Mouse (Mus musculus): ENCODE measurements around the gene Pars2. TPM values are rescaled to one million over a fixed set of nuclear protein-coding genes. Genes with fewer than 3 reads are reported as not detected.

The Pars2 gene
- 1 to 10 TPM; 1.7 to 1.8 TPM for total RNA-seq (2021)
- long read RNA-seq, experiment 1, partial matches to known transcripts, result 0 of 4 reads
- long read RNA-seq, experiment 1, other reads (novel, unspliced or antisense), result 1 of 4 reads
- long read RNA-seq, experiment 2, partial matches to known transcripts, result 0 of 4 reads
- long read RNA-seq, experiment 2, other reads (novel, unspliced or antisense), result 1 of 4 reads

DNA sequence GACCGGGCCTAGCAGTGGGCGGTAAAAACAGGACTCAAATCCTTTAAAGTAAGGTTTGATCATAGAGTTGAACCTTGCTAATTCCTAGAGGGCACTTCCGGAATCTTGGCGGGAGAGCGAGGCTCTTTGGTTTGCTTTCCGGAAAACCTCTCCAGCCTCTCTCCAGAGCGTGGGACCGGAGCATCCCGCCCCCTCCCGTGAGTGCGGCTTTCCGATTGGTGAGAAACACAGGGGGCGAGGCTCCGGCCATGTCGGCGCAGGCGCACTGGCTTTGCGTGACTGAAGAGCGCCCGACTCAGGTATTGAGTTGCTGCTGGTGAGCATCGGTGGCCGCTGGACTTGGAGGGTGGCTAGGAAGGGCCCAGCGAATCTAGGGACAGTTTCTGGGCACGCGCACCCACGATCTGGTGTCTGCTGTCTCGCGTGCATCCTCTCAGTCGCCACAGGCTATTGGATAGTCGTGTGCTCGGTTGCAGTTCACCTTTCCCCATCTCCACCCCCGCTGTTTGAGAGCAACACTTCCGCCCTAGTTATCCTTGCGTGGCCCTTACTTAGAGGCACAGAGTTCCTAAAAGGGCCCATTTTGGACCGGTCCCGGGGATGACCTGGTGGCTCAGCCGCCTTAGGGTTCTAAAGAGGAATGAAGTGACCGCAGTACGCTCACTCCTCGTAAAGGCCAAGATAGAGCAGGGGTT lies at the start of gene Pars2:
Gene Pars2, plus strand, starts transcription at position 237 of the 695 bp plus-strand sequence.
- peak; percentile 96 for DNase-seq

DNA sequence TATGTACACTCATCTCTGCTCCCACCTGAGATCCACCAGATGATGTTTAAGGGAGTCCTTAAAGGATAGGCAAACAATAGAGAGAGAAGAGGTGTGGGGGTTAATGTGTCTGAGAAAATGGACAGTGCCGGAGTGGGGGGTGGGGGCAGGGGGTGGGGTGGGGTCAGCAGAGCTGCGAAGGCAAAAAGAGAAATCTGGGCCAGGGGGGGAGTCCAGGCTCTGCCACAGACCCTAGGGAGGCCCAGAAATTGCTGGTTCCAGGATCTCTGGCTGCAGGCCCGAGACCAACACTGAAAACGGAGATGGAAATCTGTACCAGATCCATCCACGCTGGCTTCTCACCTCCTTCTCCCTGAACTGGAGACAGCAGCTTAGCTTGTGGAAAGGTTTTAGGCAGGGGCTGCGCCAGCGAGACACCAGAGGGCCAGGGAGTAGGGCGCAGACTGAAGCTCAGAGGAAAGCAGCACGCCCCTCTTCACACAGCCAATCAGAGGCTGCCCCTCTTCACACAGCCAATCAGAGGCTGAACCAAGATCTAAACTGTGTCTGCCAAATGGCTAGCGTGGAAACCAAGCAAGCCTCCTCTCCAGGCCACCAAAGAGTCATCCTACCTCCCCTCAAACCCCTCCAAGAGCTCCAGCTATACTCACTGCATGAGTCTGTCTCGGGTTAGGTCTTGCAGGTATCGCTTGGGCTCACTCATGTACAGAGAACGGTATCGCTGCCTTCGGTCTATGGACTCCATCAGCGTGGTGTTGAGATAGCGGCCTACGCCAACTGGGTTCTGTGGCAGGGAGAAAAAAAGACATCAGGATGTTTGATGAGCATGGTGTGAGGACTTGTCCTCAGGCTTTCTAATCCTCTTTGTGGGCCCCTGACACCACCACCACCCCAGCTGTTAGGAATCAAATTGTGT lies 44.0 kb upstream of the Pars2 start:
- no peak for DNase-seq

- DNase-seq, result no peak
These were observed 43.0 kb upstream of the Pars2 start for GRCm38 (mm10) chr4:106607905-106608304.

- no peak for DNase-seq
These were observed 37.8 kb upstream of the Pars2 start for GRCm38 (mm10) chr4:106613105-106613504.

DNA sequence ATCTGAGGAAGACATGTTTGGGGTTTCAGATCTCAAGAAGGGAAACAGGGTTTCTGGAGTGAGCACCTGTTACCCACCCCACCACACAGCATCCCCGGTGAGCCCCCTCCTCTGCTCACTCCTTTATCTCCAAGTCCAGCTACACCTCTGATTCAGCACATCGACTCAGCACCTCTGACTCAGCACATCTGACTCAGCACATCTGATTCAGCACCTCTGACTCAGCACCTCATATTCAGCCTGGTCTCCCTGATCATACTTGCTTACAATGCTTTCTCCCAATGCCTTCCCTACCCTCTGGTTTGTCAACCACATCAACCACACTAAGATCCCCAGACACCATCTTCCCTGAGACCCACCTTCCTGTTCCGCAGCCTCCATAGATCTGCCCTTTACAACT lies 37.3 kb upstream of the Pars2 start:
- no peak for DNase-seq

DNA sequence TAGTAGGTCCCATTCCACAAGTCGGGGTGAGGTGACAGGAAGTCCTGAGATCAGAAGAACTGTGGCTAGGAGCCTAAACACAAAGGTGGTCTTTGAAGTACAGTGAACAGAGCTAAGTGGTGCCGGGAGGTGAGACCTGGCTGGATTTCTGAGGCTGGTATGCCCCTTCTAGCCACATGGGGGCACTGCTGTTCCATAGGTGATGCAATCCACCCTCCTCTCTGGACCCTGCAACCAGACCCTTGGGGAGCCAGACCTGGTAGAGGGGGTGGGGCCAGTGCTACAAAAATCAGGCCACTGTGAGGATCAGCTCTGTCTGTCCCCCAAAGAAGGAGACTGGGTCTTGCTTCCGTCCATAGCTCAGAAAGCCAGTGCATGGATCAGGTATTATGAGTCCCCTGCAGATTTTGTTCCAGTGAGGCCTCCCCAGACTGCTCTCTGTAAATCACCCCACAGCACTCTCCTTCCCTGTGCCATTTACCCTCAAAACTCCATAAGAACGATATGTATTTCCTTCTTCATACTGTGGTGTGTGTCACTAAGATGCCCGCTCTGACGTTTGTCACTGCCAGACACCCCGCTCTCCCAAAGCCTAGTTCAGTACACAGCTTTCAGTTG lies 36.6 kb upstream of the Pars2 start:
- DNase-seq, result peak; percentile 38

DNA sequence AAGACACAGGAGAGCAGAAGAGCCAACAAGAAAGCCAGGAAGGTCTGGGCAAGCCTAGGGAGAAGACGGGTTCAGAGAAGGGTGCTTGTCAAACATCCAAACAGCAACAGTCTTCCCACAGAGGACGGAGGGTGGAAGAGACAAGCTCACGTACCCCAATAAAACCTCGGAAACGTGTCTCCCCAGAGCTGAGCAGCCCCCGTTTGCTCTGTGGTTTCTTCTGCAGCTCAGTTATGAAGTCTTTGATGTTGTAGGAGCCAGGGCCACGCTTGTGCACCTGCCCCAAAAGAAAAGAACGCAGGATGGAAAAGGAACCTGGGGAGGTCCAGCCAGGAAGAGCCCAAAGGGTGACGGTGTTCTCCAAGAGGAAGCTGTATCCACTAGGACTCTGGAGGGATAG lies 36.0 kb upstream of the Pars2 start:
- DNase-seq, result no peak

DNA sequence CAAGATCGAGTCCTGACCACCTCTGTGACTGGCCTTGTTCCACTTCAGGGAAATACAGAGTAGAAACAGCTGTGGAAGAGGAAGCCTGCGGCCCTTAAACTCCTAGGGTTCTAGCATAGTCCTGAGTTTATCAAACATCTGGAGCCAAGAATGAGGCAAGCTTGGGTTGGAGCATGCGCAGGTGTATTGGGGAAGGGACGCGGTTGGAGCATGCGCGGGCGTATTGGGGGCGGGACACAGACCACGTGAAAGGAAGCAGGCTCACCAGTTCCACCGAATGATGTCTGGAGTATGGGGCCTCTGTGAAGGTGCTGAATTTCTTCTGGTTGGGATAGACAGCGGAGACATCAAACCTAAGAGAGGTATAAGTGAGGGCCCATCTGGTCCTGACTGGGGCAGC lies 35.2 kb upstream of the Pars2 start:
- no peak for DNase-seq

DNA sequence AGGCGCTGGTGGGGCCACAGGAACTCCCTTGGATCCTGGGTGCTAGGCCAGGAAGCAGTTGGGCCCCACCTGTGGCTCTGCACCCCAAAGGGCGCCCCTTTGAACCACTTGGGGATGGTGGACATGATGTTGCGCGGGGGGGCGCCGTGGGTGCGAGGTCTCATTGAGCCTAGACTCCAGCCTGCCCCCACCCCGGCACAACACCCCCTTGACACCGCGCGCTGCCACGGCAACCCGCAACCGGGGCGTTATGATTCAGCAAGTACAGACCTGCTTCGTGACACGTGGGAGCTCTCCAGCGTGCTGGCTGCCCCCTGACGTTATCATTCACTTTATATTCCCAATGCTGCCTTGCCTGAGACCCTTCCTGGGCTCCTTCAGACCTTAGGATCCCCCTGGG lies 33.8 kb upstream of the Pars2 start, which contains the start of gene Lexm:
Gene Lexm, minus strand, starts transcription at position 186 of the 400 bp plus-strand sequence.
- no peak for DNase-seq

- no peak for DNase-seq
These were observed 32.0 kb upstream of the Pars2 start for GRCm38 (mm10) chr4:106618898-106619297.

DNA sequence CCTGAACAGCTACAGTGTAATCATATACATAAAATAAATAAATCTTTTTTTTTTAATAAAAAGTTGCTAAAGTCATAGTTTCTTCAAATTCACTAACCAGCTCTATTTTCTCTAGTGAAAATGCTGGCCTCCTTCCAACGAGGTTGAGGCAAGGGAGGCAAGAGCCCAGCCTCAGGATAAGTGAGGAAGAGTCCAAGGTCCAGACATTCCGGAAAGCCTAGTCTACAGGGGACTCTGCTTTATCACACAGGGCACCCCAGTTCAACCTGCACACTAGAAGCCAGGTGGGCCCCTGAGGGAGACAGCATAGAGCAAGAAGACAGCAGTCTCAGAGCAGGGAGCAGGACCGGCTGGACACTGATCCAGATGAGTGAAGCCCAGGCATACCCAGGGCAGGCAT lies 29.4 kb upstream of the Pars2 start:
- DNase-seq, result no peak

DNA sequence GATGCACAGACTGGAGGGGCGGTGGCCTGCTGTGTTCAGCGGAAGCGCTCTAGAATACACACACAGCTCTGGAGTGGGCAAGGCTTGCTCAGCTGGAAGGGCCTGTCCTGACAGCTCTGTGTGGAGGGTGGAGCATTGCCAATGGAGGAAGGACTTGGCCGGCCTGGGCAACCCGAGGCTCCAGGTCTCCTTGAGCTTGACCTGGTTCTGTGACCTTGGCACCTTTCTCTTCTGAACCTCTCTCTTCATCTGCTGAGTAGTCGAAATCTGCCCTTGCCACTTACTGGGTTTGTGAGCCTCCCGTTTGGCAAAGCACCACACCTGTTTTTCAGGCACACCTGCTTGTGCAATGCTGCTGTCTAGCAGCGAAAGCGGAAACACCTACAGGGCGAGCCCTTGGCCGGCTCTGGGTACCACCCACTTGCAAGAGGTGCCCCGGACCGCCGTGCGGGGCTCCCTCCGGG lies 28.8 kb upstream of the Pars2 start, which contains the start of gene Ttc22:
Gene Ttc22, plus strand, starts transcription at position 403 of the 464 bp plus-strand sequence.
- DNase-seq, result no peak

DNA sequence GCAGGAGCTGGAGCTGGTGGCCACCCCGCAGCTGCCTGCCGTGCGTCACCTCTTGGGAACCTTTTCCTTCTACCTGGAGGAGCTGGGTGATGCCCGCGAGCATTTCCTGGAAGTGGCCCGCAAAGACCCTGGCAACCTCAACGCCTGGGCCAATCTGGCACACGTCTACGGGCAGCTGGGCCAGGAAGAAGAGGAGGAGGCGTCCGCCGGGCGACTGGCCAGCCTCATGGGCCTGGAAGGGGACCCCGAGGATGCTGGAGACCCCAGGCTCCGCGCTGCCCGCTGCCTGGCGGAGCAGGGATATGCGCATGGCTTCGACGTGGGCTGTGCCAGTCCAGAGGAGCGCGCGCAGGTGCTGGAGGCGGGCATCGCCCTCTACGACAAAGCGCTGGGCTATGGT lies 28.2 kb upstream of the Pars2 start:
- DNase-seq, result no peak

DNA sequence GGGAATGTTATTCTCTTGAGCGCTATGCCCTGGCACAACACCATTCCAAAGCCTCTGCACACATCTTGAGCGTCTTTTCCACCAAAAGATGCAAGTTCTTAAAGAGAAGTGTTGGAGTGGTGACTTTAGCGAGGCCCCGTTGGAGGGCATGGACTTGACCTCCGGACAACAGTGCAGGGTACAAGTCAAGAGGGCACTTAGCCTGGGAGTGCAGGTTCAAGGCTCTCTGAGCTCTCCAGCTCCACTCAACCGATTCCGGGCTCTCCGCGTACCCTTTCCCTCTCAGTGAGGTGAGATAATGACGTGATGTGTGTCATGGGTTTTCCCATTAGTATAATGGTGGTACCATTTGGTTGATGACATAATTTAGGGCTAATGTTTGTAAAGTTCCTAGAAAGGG lies 26.6 kb upstream of the Pars2 start:
- DNase-seq, result no peak

- DNase-seq, result no peak
These were observed 23.1 kb upstream of the Pars2 start for GRCm38 (mm10) chr4:106627809-106628208.

DNA sequence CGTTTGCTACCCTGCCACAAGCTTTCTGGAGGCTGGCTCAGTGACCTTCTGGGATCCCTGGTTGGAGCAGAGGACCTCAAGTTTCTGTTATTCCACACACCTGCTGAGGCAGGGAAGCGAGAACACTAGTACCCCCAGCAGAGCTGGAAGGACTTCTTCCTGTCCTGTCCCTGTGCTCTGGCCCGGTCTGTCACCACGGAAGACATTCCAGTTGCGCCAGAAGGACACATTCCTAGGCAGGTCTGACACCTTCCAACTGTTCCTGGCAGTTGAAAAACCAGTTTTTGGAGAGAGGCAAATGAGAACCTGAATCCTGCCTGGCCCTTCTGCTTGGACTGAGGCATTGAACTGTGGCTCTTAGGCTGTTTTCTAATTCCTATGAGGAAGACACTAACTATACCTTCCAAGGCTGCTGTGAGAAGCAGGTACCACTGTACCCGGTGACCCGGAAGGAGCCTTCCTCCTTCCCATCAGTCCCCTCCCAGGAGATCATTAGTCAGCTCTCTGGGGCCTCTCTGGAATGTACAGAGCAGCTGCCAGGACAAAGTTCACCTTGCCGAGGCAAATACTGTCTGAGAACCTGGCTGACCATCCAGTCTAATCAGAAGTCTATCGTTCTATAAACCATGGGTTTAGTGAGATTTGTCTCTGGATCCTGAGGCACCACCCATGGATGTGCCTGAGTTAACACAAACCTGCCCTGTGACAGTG lies 22.1 kb upstream of the Pars2 start:
- no peak for DNase-seq

DNA sequence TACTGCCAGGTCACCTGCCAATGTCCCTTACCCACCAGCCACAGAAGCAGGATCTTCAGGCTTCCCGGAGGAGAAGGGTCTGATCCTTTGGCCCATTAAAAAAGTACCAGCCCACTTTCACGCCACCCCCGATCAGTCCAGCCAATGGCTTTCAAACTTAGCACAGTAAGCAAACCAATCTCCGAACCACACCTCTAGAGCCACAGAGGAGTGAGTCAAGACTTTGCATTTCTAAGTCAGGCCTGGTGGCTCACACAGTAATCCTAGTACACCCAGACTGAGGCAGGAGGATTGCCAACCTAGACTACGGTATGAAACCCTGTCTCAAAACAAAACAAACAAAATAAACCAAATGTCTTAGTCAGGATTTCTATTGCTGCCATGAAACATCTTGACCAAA lies 21.5 kb upstream of the Pars2 start:
- no peak for DNase-seq

DNA sequence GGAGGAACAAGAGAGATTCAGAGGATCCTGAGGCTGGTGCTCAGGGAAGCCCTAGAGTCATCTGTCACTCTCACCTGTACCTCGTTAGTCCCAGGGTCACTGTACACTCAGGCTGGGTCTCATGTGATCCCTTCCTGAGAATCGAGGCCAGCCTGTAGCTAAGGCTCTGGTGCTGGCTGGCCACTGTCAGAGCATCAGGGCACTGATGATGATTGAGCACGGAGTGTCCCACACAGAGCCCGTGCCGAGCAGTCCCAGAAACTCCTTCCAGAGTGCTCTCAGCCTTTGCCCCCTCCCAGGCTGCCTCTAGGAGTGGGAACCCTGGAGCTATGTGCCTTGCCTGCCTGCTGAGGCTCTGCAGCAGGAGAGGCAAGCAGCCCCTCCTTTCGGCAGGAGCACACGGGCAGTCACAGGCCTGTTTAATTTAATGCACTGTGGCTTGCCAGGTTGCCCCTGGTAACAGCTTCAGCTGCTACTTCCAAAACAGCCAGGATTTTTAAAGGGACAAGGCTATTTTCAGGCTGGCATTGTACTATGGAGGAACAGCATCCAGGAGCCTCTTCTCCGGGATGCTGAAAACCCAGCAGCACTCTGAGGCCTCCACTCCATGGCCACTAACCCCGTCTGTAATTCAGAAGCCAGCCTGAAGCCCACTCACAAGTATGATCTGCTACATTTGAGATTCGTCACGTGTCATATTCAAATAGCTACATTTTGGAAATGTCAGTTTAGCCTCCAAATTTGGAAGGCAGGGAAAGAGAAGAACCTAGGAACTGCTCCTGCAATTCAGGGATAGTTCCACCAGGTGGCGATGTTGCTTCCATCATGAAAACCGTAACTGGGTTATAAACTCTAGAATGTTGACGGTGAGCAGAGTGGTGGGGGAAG lies 20.3 kb upstream of the Pars2 start:
- DNase-seq, result no peak

DNA sequence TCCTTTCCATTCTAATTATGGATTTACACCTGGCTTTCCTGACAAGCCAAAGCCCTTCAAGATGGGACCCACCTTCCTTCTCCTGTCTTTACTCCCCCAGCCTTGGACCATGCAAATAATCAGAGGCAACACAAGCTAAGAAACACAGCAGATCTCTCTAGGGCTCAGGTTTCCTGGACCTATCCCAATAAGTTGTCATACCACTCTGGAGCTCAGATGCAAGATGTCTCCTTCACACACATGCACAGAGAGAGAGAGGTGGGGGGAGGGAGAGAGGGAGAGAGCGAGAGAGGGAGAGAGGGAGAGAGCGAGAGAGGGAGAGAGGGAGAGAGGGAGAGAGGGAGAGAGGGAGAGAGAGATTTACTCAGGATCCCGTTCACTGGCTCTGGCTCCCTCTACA lies 18.6 kb upstream of the Pars2 start:
- no peak for DNase-seq

DNA sequence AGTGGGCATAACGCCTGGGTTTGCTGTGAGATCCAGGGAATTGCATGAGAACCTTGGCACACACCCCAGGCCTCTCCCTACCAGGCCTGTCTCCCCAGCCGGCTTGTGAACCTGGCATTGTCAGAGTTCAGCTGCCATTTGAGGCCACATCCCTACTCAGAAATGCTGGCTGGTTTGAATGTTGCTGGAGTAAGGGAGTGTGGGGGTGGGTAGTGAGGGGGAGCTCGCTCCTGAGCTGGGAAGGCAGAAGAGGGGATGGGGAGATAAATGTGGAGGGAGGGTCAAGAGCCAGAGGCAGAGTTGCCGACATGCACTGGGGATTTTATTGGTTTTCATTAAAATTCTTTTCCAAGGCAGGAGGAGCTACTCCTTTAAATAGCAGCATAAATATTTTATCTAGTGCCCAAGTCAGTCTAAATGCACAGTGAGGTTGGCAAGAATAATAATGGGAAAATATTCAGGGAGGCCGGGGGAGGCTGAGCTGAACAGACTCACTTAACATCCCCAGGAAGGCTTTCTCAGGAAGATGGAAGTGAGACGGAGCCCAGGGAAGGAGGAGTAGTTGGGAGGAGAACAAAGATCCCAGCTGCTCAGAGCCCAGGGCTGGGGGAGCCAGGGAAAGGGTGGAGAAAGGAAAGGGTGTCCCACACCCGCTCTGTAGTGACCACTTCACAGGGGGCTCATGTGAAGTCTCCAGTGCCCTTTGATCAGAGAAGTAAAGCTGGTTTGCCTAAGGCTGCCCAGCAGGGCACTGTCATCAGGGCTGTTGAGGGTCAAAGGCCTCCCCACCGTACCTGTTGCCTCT lies 17.4 kb upstream of the Pars2 start:
- DNase-seq, result no peak
